Comparison of ENCODE assay signal across 1 mouse cellular context in genomic region chr1:134494428-134495215, GRCm38 (mm10).
TF ChIP-seq lines count a peak whose summit lies in the region.

Gene Rabif (plus strand): TSS chr1:134494648.

TF ChIP-seq in CH12.LX, 34 proteins besides CTCF, POLR2A, EP300 and RAD21 (continued from another document):
- peak; percentile 86 for TF ChIP-seq MAZ (IDR thresholded peaks at IDR 0.05; ENCODE audit: low read depth, low read length)
- TF ChIP-seq UBTF (IDR thresholded peaks at IDR 0.05; ENCODE audit: low read depth, low read length) = no peak
- TF ChIP-seq ELF1 (IDR thresholded peaks at IDR 0.05; ENCODE audit: low read depth, low read length) = peak; percentile 98
- TF ChIP-seq POLR2AphosphoS2 (IDR thresholded peaks at IDR 0.05; ENCODE audit: low read depth, low read length) = peak; percentile 80; the same call in 1 of the 2 replicates
- TF ChIP-seq NELFE (IDR thresholded peaks at IDR 0.05; ENCODE audit: low read depth, low read length) = peak; percentile 96
- peak; percentile 80 for TF ChIP-seq MAX (IDR thresholded peaks at IDR 0.05; ENCODE audit: low read length)
- TF ChIP-seq TBP (conservative IDR thresholded peaks at IDR 0.05; ENCODE audit: low read depth, low read length) = peak; percentile 34; the same call in 1 of the 2 replicates
- TF ChIP-seq IRF4 (IDR thresholded peaks at IDR 0.05; ENCODE audit: low read depth, low read length) = peak; percentile 52; the same call in 1 of the 2 replicates
- TF ChIP-seq SIN3A (IDR thresholded peaks at IDR 0.05; ENCODE audit: low read length) = 0 out of 2 replicates have a peak, but pooled peaks have one; percentile 72
- peak; percentile 81 for TF ChIP-seq HCFC1 (IDR thresholded peaks at IDR 0.05; ENCODE audit: low read depth, low read length)
- peak; percentile 91 for TF ChIP-seq ZMIZ1 (IDR thresholded peaks at IDR 0.05; ENCODE audit: low read depth, low read length)
- TF ChIP-seq MEF2A (IDR thresholded peaks at IDR 0.05; ENCODE audit: borderline replicate concordance, low read depth, low read length) = peak; percentile 31; the same call in 1 of the 2 replicates
- no peak for TF ChIP-seq JUND (conservative IDR thresholded peaks at IDR 0.05; ENCODE audit: low read depth, low read length)
- TF ChIP-seq BHLHE40 (IDR thresholded peaks at IDR 0.05; ENCODE audit: low read depth, low read length) = peak; percentile 93
TF ChIP-seq in CH12.LX: peak in this region for 18.
